8 mouse cellular contexts compared by ENCODE assay signal in genomic region chr4:129227170-129227984, GRCm38 (mm10). TPM values are rescaled to one million over a fixed set of nuclear protein-coding genes. Genes with fewer than 3 reads are reported as not detected.
DNase-seq lines count a peak whose midpoint lies in the region; ATAC-seq and TF ChIP-seq lines count a peak whose summit lies in the region.

No protein-coding gene starts in this region.

- TF ChIP-seq CTCF in lung, embryonic 14.5 days (IDR thresholded peaks at IDR 0.05; ENCODE audit: low read depth), result no peak
- no peak for TF ChIP-seq CTCF in lung, adult 2 months (IDR thresholded peaks at IDR 0.05; ENCODE audit: insufficient read depth, low read length)
- TF ChIP-seq CTCF in small intestine, adult 2 months (IDR thresholded peaks at IDR 0.05; ENCODE audit: extremely low read depth, insufficient read length, insufficient replicate concordance, low read depth, low read length), result no peak

- no peaks in the 10 kb centered on the region for H3K9me3 ChIP-seq in lung, embryonic 14.5 days (ENCODE audit: low read depth, low read length)
- H3K9me3 ChIP-seq in forebrain, embryonic 11.5 days (ENCODE audit: control insufficient read depth, low read length), result no peaks in the 10 kb centered on the region

- H3K9ac ChIP-seq in lung, embryonic 14.5 days, result peak overlapping the region; percentile 34
- H3K9ac ChIP-seq in forebrain, embryonic 11.5 days (ENCODE audit: low read length), result peak overlapping the region; percentile 53

- H3K27ac ChIP-seq in lung, embryonic 14.5 days (ENCODE audit: low read depth), result no peak overlapping the region
- H3K27ac ChIP-seq in forebrain, embryonic 11.5 days (ENCODE audit: low read depth, low read length), result no peak overlapping the region
- no peak overlapping the region for H3K27ac ChIP-seq in small intestine, adult 2 months (ENCODE audit: insufficient read depth, low read depth, low read length)

- H3K36me3 ChIP-seq in lung, embryonic 14.5 days (ENCODE audit: insufficient read depth), result peaks cover 12% of the 10 kb centered on the region; the same call in 1 of the 2 replicates
- no peaks in the 10 kb centered on the region; the same call in 1 of the 2 replicates for H3K36me3 ChIP-seq in forebrain, embryonic 11.5 days (ENCODE audit: control insufficient read depth, insufficient read depth, low read length)
- H3K36me3 ChIP-seq in small intestine, adult 2 months (ENCODE audit: control insufficient read depth, insufficient read depth, low read length), result peaks cover 38% of the 10 kb centered on the region

- peak overlapping the region; percentile 51 for H3K4me2 ChIP-seq in lung, embryonic 14.5 days
- peak overlapping the region; percentile 45 for H3K4me2 ChIP-seq in forebrain, embryonic 11.5 days (ENCODE audit: low read depth, low read length, severe bottlenecking)

- ATAC-seq in lung, embryonic 14.5 days (ENCODE audit: insufficient read depth), result no peak
- peak; percentile 24; the same call in 1 of the 2 replicates for ATAC-seq in forebrain, embryonic 11.5 days (replicated peaks; ENCODE audit: low FRiP score)

- peaks cover 14% of the 10 kb centered on the region for H3K27me3 ChIP-seq in lung, embryonic 14.5 days (ENCODE audit: insufficient read depth, low read length)
- no peaks in the 10 kb centered on the region; the same call in 1 of the 2 replicates for H3K27me3 ChIP-seq in forebrain, embryonic 11.5 days (ENCODE audit: control insufficient read depth, insufficient read depth, low read length)
- H3K27me3 ChIP-seq in small intestine, adult 2 months (ENCODE audit: control insufficient read depth, insufficient read depth, low read length), result no peaks in the 10 kb centered on the region

- WGBS in lung, embryonic 14.5 days, result 15% methylated on average over 22 of the region's 22 CpGs
- WGBS in lung, adult 2 months, result 38% methylated on average over 22 of the region's 22 CpGs
- WGBS in forebrain, embryonic 11.5 days, result 7% methylated on average over 22 of the region's 22 CpGs
- 42% methylated on average over 22 of the region's 22 CpGs for WGBS in small intestine, adult 2 months

- peak overlapping the region; percentile 11 for H3K4me3 ChIP-seq in lung, embryonic 14.5 days (ENCODE audit: low read depth, low read length)
- H3K4me3 ChIP-seq in lung, adult 2 months (replicated peaks; ENCODE audit: extremely low read depth, low read depth, low read length), result no peak overlapping the region
- H3K4me3 ChIP-seq in forebrain, embryonic 11.5 days (ENCODE audit: low read depth, low read length), result peak overlapping the region; percentile 20
- H3K4me3 ChIP-seq in small intestine, adult 2 months (ENCODE audit: low read depth, low read length), result peak overlapping the region; percentile 12; the same call in 1 of the 2 replicates

- H3K4me1 ChIP-seq in lung, embryonic 14.5 days (ENCODE audit: insufficient read depth), result peaks cover 24% of the 10 kb centered on the region
- no peaks in the 10 kb centered on the region; the same call in 1 of the 2 replicates for H3K4me1 ChIP-seq in lung, adult 2 months (ENCODE audit: control insufficient read depth, insufficient read depth, low read length)
- H3K4me1 ChIP-seq in forebrain, embryonic 11.5 days (replicated peaks; ENCODE audit: control insufficient read depth, insufficient read depth, low read length), result peaks cover 26% of the 10 kb centered on the region; the same call in 1 of the 2 replicates
- peaks cover 45% of the 10 kb centered on the region for H3K4me1 ChIP-seq in small intestine, adult 2 months (ENCODE audit: control insufficient read depth, insufficient read depth, insufficient read length, low read length)

- no peak for TF ChIP-seq POLR2A in lung, adult 2 months (IDR thresholded peaks at IDR 0.05; ENCODE audit: borderline replicate concordance, extremely low read depth, low read depth, low read length)
- TF ChIP-seq POLR2A in small intestine, adult 2 months (IDR thresholded peaks at IDR 0.05; ENCODE audit: low read depth, low read length), result no peak

- no peak for DNase-seq in lung, embryonic 14.5 days
- DNase-seq in lung, adult 2 months, result no peak
- no peak for DNase-seq in forebrain, embryonic 11.5 days (ENCODE audit: low spot score)
- peak; percentile 55 for DNase-seq in kidney, postnatal 14 days
- no peak for DNase-seq in adrenal gland, postnatal 4 days (ENCODE audit: low spot score in 2 of 2)
- no peak for DNase-seq in layer of hippocampus, postnatal 36 days
- DNase-seq in gastrocnemius, adult 8-10 months (ENCODE audit: low spot score in 2 of 2), result no peak

RNA-seq across cellular contexts. Expression of gene C77080, which starts 33.8 kb away (rescaled TPM):
- polyA plus RNA-seq in lung, embryonic 14.5 days (2014; fragmentation: Nextera tagmentation; extraction: Ambion mirVana), result 2.8 and 3.2 TPM in 2 replicates
- polyA plus RNA-seq in lung, adult 2 months (2012; rRNA removed), result 47.1 and 50.1 TPM in 2 replicates
- 4.7 and 4.8 TPM in 2 replicates for polyA plus RNA-seq in forebrain, embryonic 11.5 days (2014; fragmentation: Nextera tagmentation; extraction: Ambion mirVana)
- polyA plus RNA-seq in small intestine, adult 2 months (2012; rRNA removed), result 102 and 267 TPM in 2 replicates
- 10 to 100 TPM; 15.7 to 21.0 TPM for total RNA-seq in adrenal gland, postnatal 4 days (2021)
- total RNA-seq in layer of hippocampus, postnatal 36 days (2021), result 1 to 10 TPM; 5.8 TPM
- total RNA-seq in gastrocnemius, adult 8-10 months (2022), result 1 to 10 TPM in 1 of 4 experiments, under 1 TPM in 3; 0.58 to 1.6 (median 0.75) TPM

RNA-seq across cellular contexts. Expression of gene Yars, which starts 37.8 kb away (rescaled TPM):
- polyA plus RNA-seq in lung, embryonic 14.5 days (2014; fragmentation: Nextera tagmentation; extraction: Ambion mirVana), result 84.4 and 92.2 TPM in 2 replicates
- polyA plus RNA-seq in lung, adult 2 months (2012; rRNA removed), result 9.0 and 15.4 TPM in 2 replicates
- 113 and 118 TPM in 2 replicates for polyA plus RNA-seq in forebrain, embryonic 11.5 days (2014; fragmentation: Nextera tagmentation; extraction: Ambion mirVana)
- 5.5 and 7.8 TPM in 2 replicates for polyA plus RNA-seq in small intestine, adult 2 months (2012; rRNA removed)
- 10 to 100 TPM; 79.5 to 80.4 TPM for total RNA-seq in adrenal gland, postnatal 4 days (2021)
- 10 to 100 TPM; 84.4 to 95.9 TPM for total RNA-seq in layer of hippocampus, postnatal 36 days (2021)
- total RNA-seq in gastrocnemius, adult 8-10 months (2022), result 10 to 100 TPM; 31.2 to 44.4 (median 35.3) TPM

RNA-seq across cellular contexts. Expression of gene S100pbp, which starts 37.9 kb away (rescaled TPM):
- polyA plus RNA-seq in lung, embryonic 14.5 days (2014; fragmentation: Nextera tagmentation; extraction: Ambion mirVana), result 17.3 and 18.1 TPM in 2 replicates
- 8.5 and 10.5 TPM in 2 replicates for polyA plus RNA-seq in lung, adult 2 months (2012; rRNA removed)
- polyA plus RNA-seq in forebrain, embryonic 11.5 days (2014; fragmentation: Nextera tagmentation; extraction: Ambion mirVana), result 25.4 and 30.7 TPM in 2 replicates
- polyA plus RNA-seq in small intestine, adult 2 months (2012; rRNA removed), result 2.3 and 6.4 TPM in 2 replicates
- total RNA-seq in adrenal gland, postnatal 4 days (2021), result 10 to 100 TPM; 42.7 to 44.7 TPM
- total RNA-seq in layer of hippocampus, postnatal 36 days (2021), result 10 to 100 TPM; 31.8 to 34.8 TPM
- 1 to 10 TPM; 3.8 to 4.6 (median 4.4) TPM for total RNA-seq in gastrocnemius, adult 8-10 months (2022)
